Mouse (Mus musculus) liver, embryonic 12.5 days (tissue): ENCODE data around the gene Fcgbp. TPM values are rescaled to one million over a fixed set of nuclear protein-coding genes. Genes with fewer than 3 reads are reported as not detected.

Source experiments
- ATAC-seq: fragments of 200-750 bp; cut with Nextera tagmentation; 2 replicates; pipeline ENCODE4 v1.8.0; 2017; ENCODE audit warnings: moderate number of reproducible peaks, mild to moderate bottlenecking, moderate library complexity
- H3K27ac ChIP-seq: fragments of 300-500 bp; sonication (generic); 2 replicates; pipeline ENCODE4 v1.5.1; 2016; ENCODE audit warnings: mild to moderate bottlenecking
- H3K27me3 ChIP-seq: fragments of 300-500 bp; sonication (generic); replicated peaks from 2 replicates; pipeline ENCODE4 v1.6.1; 2016; ENCODE audit warnings: mild to moderate bottlenecking, moderate library complexity
- H3K36me3 ChIP-seq: fragments of 300-500 bp; sonication (generic); 2 replicates; pipeline ENCODE4 v1.6.1; 2016; ENCODE audit warnings: mild to moderate bottlenecking, moderate library complexity
- H3K4me1 ChIP-seq: fragments of 300-500 bp; sonication (generic); 2 replicates; pipeline ENCODE4 v1.6.1; 2016
- H3K4me2 ChIP-seq: fragments of 300-500 bp; sonication (generic); 2 replicates; pipeline ENCODE4 v1.6.1; 2016; ENCODE audit warnings: mild to moderate bottlenecking, moderate library complexity
- H3K4me3 ChIP-seq: fragments of 300-500 bp; sonication (generic); 2 replicates; pipeline ENCODE4 v1.5.1; 2016; ENCODE audit warnings: mild to moderate bottlenecking, moderate library complexity
- H3K9ac ChIP-seq: fragments of 300-500 bp; sonication (generic); 2 replicates; pipeline ENCODE4 v1.6.1; 2016; ENCODE audit warnings: mild to moderate bottlenecking, moderate library complexity
- H3K9me3 ChIP-seq: fragments of 300-500 bp; sonication (generic); replicated peaks from 2 replicates; pipeline ENCODE4 v1.6.1; 2016; ENCODE audit warnings: mild to moderate bottlenecking, moderate library complexity
- WGBS: fragments of 180-500 bp; shearing (Covaris S2); methylation state at CpG from one replicate; pipeline ENCODE4 v1.1.7; 2016; ENCODE audit not compliant: insufficient replicate concordance; 5-methylcytosine and 5-hydroxymethylcytosine counted together
- polyA plus RNA-seq: library from polyadenylated mRNA; unstranded; fragments of >200 nt; fragmentation: Nextera tagmentation; extraction: Ambion mirVana; gene quantifications from 2 replicates; pipeline ENCODE4 v1.2.1, GENCODE M21; 2016

The Fcgbp gene
- polyA plus RNA-seq, 1 experiment from 2014 or later: 0.35 TPM

DNA sequence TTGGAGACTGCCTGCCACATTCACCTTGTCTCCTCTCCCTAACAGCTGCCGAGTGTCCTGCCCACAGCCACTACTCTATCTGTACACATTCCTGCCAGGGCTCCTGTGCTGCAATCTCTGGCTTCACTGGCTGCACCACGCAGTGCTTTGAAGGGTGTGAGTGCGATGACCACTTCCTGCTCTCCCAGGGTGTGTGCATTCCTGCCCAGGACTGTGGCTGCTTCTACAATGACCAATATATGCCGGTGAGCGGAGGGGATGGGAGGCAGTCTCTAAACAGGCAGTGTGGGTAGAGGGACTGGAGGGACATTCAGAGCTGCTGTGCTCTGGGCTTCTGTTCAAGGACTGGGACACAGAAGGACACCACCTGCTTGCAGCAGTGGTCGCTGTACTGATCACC lies 88.3 kb downstream of the Fcgbp start:
- Histone ChIP-seq H3K9ac (no peak overlapping the region), H3K36me3 (no peaks in the 10 kb centered on the region), H3K9me3 (no peaks in the 10 kb centered on the region), H3K4me3 (no peak overlapping the region), H3K27me3 (peaks cover 13% of the 10 kb centered on the region; the same call in 1 of the 2 replicates), H3K27ac (no peak overlapping the region), H3K4me2 (no peak overlapping the region), H3K4me1 (no peaks in the 10 kb centered on the region)
- ATAC-seq: no peak
- WGBS: 34% methylated on average over 6 of the region's 6 CpGs

DNA sequence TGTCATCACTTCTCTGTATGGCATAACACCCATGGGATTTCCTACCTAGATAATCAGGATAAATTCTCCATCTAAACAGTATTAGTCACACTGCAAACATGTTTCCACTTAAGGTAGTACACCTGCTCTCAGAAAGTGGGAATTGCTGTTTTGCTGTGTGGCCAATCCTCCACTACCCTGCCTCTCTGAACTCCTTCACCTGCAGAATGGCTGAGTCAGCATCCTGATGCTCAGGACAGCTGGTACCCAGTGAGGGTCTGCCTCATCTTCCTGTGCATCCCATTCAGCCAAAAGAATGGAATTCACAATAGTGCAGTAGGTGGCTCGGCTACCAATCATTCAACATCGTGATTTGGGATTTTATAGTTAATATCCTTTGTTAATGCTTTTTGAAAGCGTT lies 88.9 kb downstream of the Fcgbp start:
- H3K4me3 ChIP-seq: no peak overlapping the region
- H3K9ac ChIP-seq: no peak overlapping the region
- H3K4me1 ChIP-seq: no peaks in the 10 kb centered on the region
- H3K27me3 ChIP-seq: peaks cover 13% of the 10 kb centered on the region; the same call in 1 of the 2 replicates
- ATAC-seq: no peak
- no peaks in the 10 kb centered on the region for H3K9me3 ChIP-seq
- 60% methylated on average over 3 of the region's 3 CpGs for WGBS
- H3K27ac ChIP-seq: no peak overlapping the region
- no peaks in the 10 kb centered on the region for H3K36me3 ChIP-seq
- no peak overlapping the region for H3K4me2 ChIP-seq

DNA sequence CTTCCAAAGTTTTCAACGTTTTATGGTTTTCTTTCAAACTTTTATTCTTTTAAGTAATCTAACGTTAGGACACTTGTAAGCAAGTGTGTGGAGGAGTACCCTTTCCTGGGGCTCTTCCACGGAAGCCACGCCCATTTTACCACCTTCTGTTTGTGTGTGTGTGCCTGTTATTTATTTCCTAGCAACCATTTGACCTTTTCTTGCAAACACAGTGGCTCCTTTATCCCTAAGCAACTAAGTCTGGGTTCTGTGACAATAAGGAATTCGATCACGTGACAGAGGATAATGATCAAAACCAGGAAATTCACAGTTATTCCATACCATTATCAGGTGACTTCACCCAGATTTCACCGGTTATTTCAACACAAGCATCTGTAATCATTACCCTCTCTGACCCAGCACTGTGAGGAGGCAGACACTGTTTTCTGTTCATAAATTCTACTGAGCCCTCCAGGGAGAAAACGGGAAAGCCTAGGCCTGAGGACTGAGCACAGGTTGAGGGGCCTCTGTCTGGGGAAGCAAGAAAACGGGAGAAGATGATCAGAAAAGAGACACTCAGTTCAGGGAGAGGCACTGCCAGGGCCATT lies 90.2 kb downstream of the Fcgbp start:
- Histone ChIP-seq H3K27me3 (peaks cover 13% of the 10 kb centered on the region; the same call in 1 of the 2 replicates), H3K27ac (no peak overlapping the region), H3K4me2 (no peak overlapping the region), H3K36me3 (no peaks in the 10 kb centered on the region), H3K9ac (no peak overlapping the region), H3K9me3 (peaks cover 7% of the 10 kb centered on the region), H3K4me3 (no peak overlapping the region), H3K4me1 (no peaks in the 10 kb centered on the region)
- 42% methylated on average over 9 of the region's 9 CpGs for whole genome bisulfite sequencing
- ATAC-seq: no peak

GRCm38 (mm10) chr7:28165406-28165805 lies 94.4 kb downstream of the Fcgbp start:
- no peak overlapping the region for H3K9ac ChIP-seq
- H3K9me3 ChIP-seq: peaks cover 7% of the 10 kb centered on the region
- no peak overlapping the region for H3K4me2 ChIP-seq
- no peaks in the 10 kb centered on the region for H3K36me3 ChIP-seq
- WGBS: 65% methylated on average over 6 of the region's 6 CpGs
- peaks cover 4% of the 10 kb centered on the region; the same call in 1 of the 2 replicates for H3K27me3 ChIP-seq
- no peak overlapping the region for H3K27ac ChIP-seq
- H3K4me1 ChIP-seq: peaks cover 13% of the 10 kb centered on the region
- H3K4me3 ChIP-seq: no peak overlapping the region
- no peak for ATAC-seq

GRCm38 (mm10) chr7:28168320-28169115 lies 97.5 kb downstream of the Fcgbp start:
- peak; percentile 37; the same call in 1 of the 2 replicates for ATAC-seq
- WGBS: 6% methylated on average over 9 of the region's 9 CpGs
- Histone ChIP-seq H3K4me2 (peak overlapping the region; percentile 99), H3K9ac (peak overlapping the region; percentile 84), H3K4me3 (peak overlapping the region; percentile 90), H3K27me3 (no peaks in the 10 kb centered on the region), H3K36me3 (no peaks in the 10 kb centered on the region), H3K4me1 (peaks cover 43% of the 10 kb centered on the region), H3K9me3 (peaks cover 7% of the 10 kb centered on the region), H3K27ac (peak overlapping the region; percentile 92)

GRCm38 (mm10) chr7:28169489-28170422 lies 98.7 kb downstream of the Fcgbp start, which contains the start of gene Fbl:
TSS of gene Fbl (plus strand) at chr7:28169710.
- peak within 1 kb of the TSS; percentile 84 for H3K9ac ChIP-seq
- peak within 1 kb of the TSS; percentile 92 for H3K27ac ChIP-seq
- peak; percentile 86 for ATAC-seq
- peaks cover 7% of the 10 kb centered on the region for H3K9me3 ChIP-seq
- no peaks in the 10 kb centered on the region for H3K27me3 ChIP-seq
- H3K4me1 ChIP-seq: peaks cover 45% of the 10 kb centered on the region
- H3K4me2 ChIP-seq: peak within 1 kb of the TSS; percentile 99
- WGBS: under 1% methylated on average over 80 of the region's 80 CpGs
- H3K36me3 ChIP-seq: peaks cover 9% of the 10 kb centered on the region
- peak within 1 kb of the TSS; percentile 90 for H3K4me3 ChIP-seq

Other genes starting within 250 kb of the Fcgbp start
- gene Zfp59, start 232.6 kb upstream of the Fcgbp start, polyA plus RNA-seq: 2.6 and 3.1 TPM in 2 replicates
- 2.1 and 2.2 TPM in 2 replicates for gene Zfp607a, start 213.7 kb upstream of the Fcgbp start, polyA plus RNA-seq
- gene Zfp974, start 141.8 kb upstream of the Fcgbp start, polyA plus RNA-seq: 1.7 and 2.0 TPM in 2 replicates
- 8.0 and 9.3 TPM in 2 replicates for gene Zfp780b, start 92.1 kb upstream of the Fcgbp start, polyA plus RNA-seq
- 3.0 and 3.1 TPM in 2 replicates for gene Zfp850, start 57.1 kb upstream of the Fcgbp start, polyA plus RNA-seq
- gene Psmc4, start 21.1 kb upstream of the Fcgbp start, polyA plus RNA-seq: 207 and 217 TPM in 2 replicates
- 0.01 TPM in 1 of 2 replicates, not detected in the other for gene 9530053A07Rik, start 58.2 kb downstream of the Fcgbp start, polyA plus RNA-seq
- 150 and 152 TPM in 2 replicates for gene Fbl, start 98.5 kb downstream of the Fcgbp start, polyA plus RNA-seq
- 2.8 and 3.1 TPM in 2 replicates for gene Dyrk1b, start 108.2 kb downstream of the Fcgbp start, polyA plus RNA-seq
- 4.6 and 5.4 TPM in 2 replicates for gene Eid2, start 196.6 kb downstream of the Fcgbp start, polyA plus RNA-seq
- 3.6 and 3.7 TPM in 2 replicates for gene Eid2b, start 206.5 kb downstream of the Fcgbp start, polyA plus RNA-seq
- gene Selenov, start 219.9 kb downstream of the Fcgbp start, polyA plus RNA-seq: not detected in 2 replicates
- gene Dll3, start 231.0 kb downstream of the Fcgbp start, polyA plus RNA-seq: 0.10 and 0.31 TPM in 2 replicates
- 137 and 146 TPM in 2 replicates for gene Timm50, start 240.8 kb downstream of the Fcgbp start, polyA plus RNA-seq